Mouse (Mus musculus) mouse trophoblast stem cell (cell line): ENCODE data around the gene Sema4a.
"Not testable (repeated sequence)": the region's sequence is repeated elsewhere in the genome, so short reads cannot be mapped to it uniquely, and the experiment has no call there.

Experiments
- in situ Hi-C, 2 experiments: fragments of 300-500 bp; cut with MseI, MboI; formaldehyde crosslinking; loops; 2 replicates in 1 of 2; 3 replicates in 1 of 2; pipeline ENCODE4 v1.15.1; 2025

Gene Sema4a

GRCm38 (mm10) chr3:88435515-88435914, 25.5 kb downstream of the Sema4a start:
- in situ Hi-C loops = no loop called here

- in situ Hi-C loops = not testable (repeated sequence)
Measured at GRCm38 (mm10) chr3:88428639-88429038, 32.3 kb downstream of the Sema4a start.

GRCm38 (mm10) chr3:88427342-88427905, 33.6 kb downstream of the Sema4a start:
- in situ Hi-C loops = no loop called here

- in situ Hi-C loops = no loop called here
Measured at GRCm38 (mm10) chr3:88425708-88426420, 35.1 kb downstream of the Sema4a start.

GRCm38 (mm10) chr3:88425330-88425689, 35.7 kb downstream of the Sema4a start:
- in situ Hi-C loops = no loop called here

GRCm38 (mm10) chr3:88424605-88425329, 36.2 kb downstream of the Sema4a start, which contains the start of gene Slc25a44:
TSS of gene Slc25a44 (minus strand) at chr3:88425139.
- in situ Hi-C loops = no loop called here

- in situ Hi-C loops = no loop called here
Measured at GRCm38 (mm10) chr3:88422020-88422720, 38.8 kb downstream of the Sema4a start.

GRCm38 (mm10) chr3:88420771-88421170, 40.2 kb downstream of the Sema4a start:
- in situ Hi-C loops = no loop called here

GRCm38 (mm10) chr3:88418016-88418415, 43.0 kb downstream of the Sema4a start:
- in situ Hi-C loops = no loop called here

- in situ Hi-C loops = no loop called here
Measured at GRCm38 (mm10) chr3:88415668-88416067, 45.3 kb downstream of the Sema4a start.

GRCm38 (mm10) chr3:88412636-88413035, 48.3 kb downstream of the Sema4a start:
- in situ Hi-C loops = no loop called here

- in situ Hi-C loops = no loop called here
Measured at GRCm38 (mm10) chr3:88411681-88412080, 49.3 kb downstream of the Sema4a start.

- in situ Hi-C loops = no loop called here
Measured at GRCm38 (mm10) chr3:88410645-88411031, 50.3 kb downstream of the Sema4a start.

- in situ Hi-C loops = loop anchor here (5.0 to 10.0 kb wide), 3 partner anchors 57 to 115 kb away; no protein-coding TSS in a partner anchor
Measured at GRCm38 (mm10) chr3:88409741-88410644, 51.0 kb downstream of the Sema4a start, which contains the start of gene Pmf1. TSS of gene Pmf1 (minus strand) at chr3:88410331.

GRCm38 (mm10) chr3:88408953-88409352, 52.0 kb downstream of the Sema4a start:
- in situ Hi-C loops = loop anchor here (5.0 to 10.0 kb wide), 3 partner anchors 58 to 116 kb away; no protein-coding TSS in a partner anchor

- in situ Hi-C loops = loop anchor here (5.0 to 10.0 kb wide), 3 partner anchors 60 to 117 kb away; no protein-coding TSS in a partner anchor
Measured at GRCm38 (mm10) chr3:88407529-88407928, 53.5 kb downstream of the Sema4a start.

GRCm38 (mm10) chr3:88407090-88407489, 53.9 kb downstream of the Sema4a start:
- in situ Hi-C loops = loop anchor here (5.0 to 10.0 kb wide), 3 partner anchors 60 to 118 kb away; no protein-coding TSS in a partner anchor

- in situ Hi-C loops = loop anchor here in 1 of 2 experiments (10.0 kb wide), 1 partner anchor 121 kb away; no protein-coding TSS in a partner anchor
Measured at GRCm38 (mm10) chr3:88403522-88404230, 57.3 kb downstream of the Sema4a start.

- in situ Hi-C loops = no loop called here
Measured at GRCm38 (mm10) chr3:88398666-88399065, 62.3 kb downstream of the Sema4a start.

GRCm38 (mm10) chr3:88395742-88396141, 65.2 kb downstream of the Sema4a start:
- in situ Hi-C loops = no loop called here
